Mouse (Mus musculus) C2C12 (cell line): ENCODE data around the gene Lrrc18.

Experiments
- CEBPB ChIP-seq: IDR thresholded peaks from one replicate; pipeline ENCODE4 v1.6.1; 2011; ENCODE audit warnings: low read depth, mild to moderate bottlenecking, control low read depth, moderate library complexity
- CTCF ChIP-seq: IDR thresholded peaks from one replicate; pipeline ENCODE4 v1.5.1; 2011; ENCODE audit not compliant: control insufficient read depth, insufficient read depth, insufficient read length
- MAX ChIP-seq: IDR thresholded peaks from one replicate; pipeline ENCODE4 v1.6.1; 2011; ENCODE audit warnings: mild to moderate bottlenecking, control low read depth
- MYOD1 ChIP-seq: IDR thresholded peaks from one replicate; pipeline ENCODE4 v1.6.1; 2011; ENCODE audit warnings: low read depth; ENCODE audit not compliant: control insufficient read depth, insufficient read length

DNA sequence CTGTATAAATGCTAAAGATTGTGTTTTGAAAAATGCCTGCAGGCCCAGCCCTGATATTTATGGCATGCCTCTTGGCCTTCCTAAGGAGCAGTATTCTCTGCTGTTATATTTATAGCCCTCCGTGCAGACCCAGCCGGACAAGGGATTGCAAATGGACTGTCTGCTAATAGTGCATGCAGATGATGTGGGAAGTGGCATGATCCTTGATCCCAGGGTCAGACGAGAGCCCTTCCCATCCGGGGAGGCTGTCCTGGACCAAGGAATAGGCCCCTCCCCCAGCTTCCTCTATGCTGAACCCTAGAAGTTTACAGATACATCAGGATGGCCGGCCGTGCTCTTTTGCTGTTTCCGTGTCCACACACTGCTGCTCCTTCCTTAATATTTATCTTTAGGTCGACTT, 32.5 kb upstream of the Lrrc18 start:
- TF ChIP-seq CTCF (no peak), MYOD1 (no peak), CEBPB (no peak), MAX (no peak)
